Mouse (Mus musculus): ENCODE measurements around the gene Ntn4. TPM values are rescaled to one million over a fixed set of nuclear protein-coding genes. Genes with fewer than 3 reads are reported as not detected.

Ntn4 gene
- polyA plus RNA-seq, 1 experiment from 2014 or later: 0.76 TPM

GRCm38 (mm10) chr10:93666222-93666621, 25.7 kb downstream of the Ntn4 start:
- no peak overlapping the region for H3K4me2 ChIP-seq
- no peaks in the 10 kb centered on the region for H3K4me1 ChIP-seq (ENCODE audit: insufficient read depth)
- H3K36me3 ChIP-seq (ENCODE audit: insufficient read depth): no peaks in the 10 kb centered on the region
- no peak overlapping the region for H3K9ac ChIP-seq
- H3K27me3 ChIP-seq (ENCODE audit: insufficient read depth, low read length): no peaks in the 10 kb centered on the region
- no peak overlapping the region for H3K4me3 ChIP-seq (ENCODE audit: low read depth, low read length)
- no peak for DNase-seq
- 52% methylated on average over 2 of the region's 2 CpGs for WGBS
- no peak overlapping the region for H3K27ac ChIP-seq (ENCODE audit: low read depth)
- no peak for TF ChIP-seq CTCF (IDR thresholded peaks at IDR 0.05; ENCODE audit: low read depth)
- no peak for ATAC-seq (ENCODE audit: insufficient read depth)
- H3K9me3 ChIP-seq (ENCODE audit: low read depth, low read length): no peaks in the 10 kb centered on the region

- H3K27ac ChIP-seq (ENCODE audit: low read depth): no peak overlapping the region
- DNase-seq: no peak
- 46% methylated on average over 3 of the region's 3 CpGs for WGBS
Observed at GRCm38 (mm10) chr10:93666996-93667395, 26.5 kb downstream of the Ntn4 start.

GRCm38 (mm10) chr10:93672646-93673479, 32.4 kb downstream of the Ntn4 start:
- H3K27ac ChIP-seq (ENCODE audit: low read depth): peak overlapping the region; percentile 32
- H3K4me1 ChIP-seq (ENCODE audit: insufficient read depth): no peaks in the 10 kb centered on the region
- no peaks in the 10 kb centered on the region for H3K9me3 ChIP-seq (ENCODE audit: low read depth, low read length)
- H3K4me3 ChIP-seq (ENCODE audit: low read depth, low read length): no peak overlapping the region
- H3K9ac ChIP-seq: no peak overlapping the region
- H3K36me3 ChIP-seq (ENCODE audit: insufficient read depth): no peaks in the 10 kb centered on the region
- H3K27me3 ChIP-seq (ENCODE audit: insufficient read depth, low read length): no peaks in the 10 kb centered on the region
- H3K4me2 ChIP-seq: peak overlapping the region; percentile 43
- no peak for ATAC-seq (ENCODE audit: insufficient read depth)
- peak; percentile 31 for DNase-seq
- no peak for TF ChIP-seq CTCF (IDR thresholded peaks at IDR 0.05; ENCODE audit: low read depth)
- 50% methylated on average over 22 of the region's 22 CpGs for WGBS

More at GRCm38 (mm10) chr10:93666996-93667395, 26.5 kb downstream of the Ntn4 start:
- H3K36me3 ChIP-seq (ENCODE audit: insufficient read depth): no peaks in the 10 kb centered on the region
- no peak for TF ChIP-seq CTCF (IDR thresholded peaks at IDR 0.05; ENCODE audit: low read depth)
- no peaks in the 10 kb centered on the region for H3K9me3 ChIP-seq (ENCODE audit: low read depth, low read length)
- no peak overlapping the region for H3K4me3 ChIP-seq (ENCODE audit: low read depth, low read length)
- no peaks in the 10 kb centered on the region for H3K27me3 ChIP-seq (ENCODE audit: insufficient read depth, low read length)
- ATAC-seq (ENCODE audit: insufficient read depth): no peak
- H3K9ac ChIP-seq: no peak overlapping the region
- no peaks in the 10 kb centered on the region for H3K4me1 ChIP-seq (ENCODE audit: insufficient read depth)
- no peak overlapping the region for H3K4me2 ChIP-seq

- peak overlapping the region; percentile 53 for H3K4me2 ChIP-seq
- H3K9me3 ChIP-seq (ENCODE audit: low read depth, low read length): no peaks in the 10 kb centered on the region
- peaks cover 15% of the 10 kb centered on the region; the same call in 1 of the 2 replicates for H3K4me1 ChIP-seq (ENCODE audit: insufficient read depth)
- H3K4me3 ChIP-seq (ENCODE audit: low read depth, low read length): peak overlapping the region; percentile 17; the same call in 1 of the 2 replicates
- no peak overlapping the region for H3K27ac ChIP-seq (ENCODE audit: low read depth)
- WGBS: 18% methylated on average over 19 of the region's 19 CpGs
- no peaks in the 10 kb centered on the region for H3K27me3 ChIP-seq (ENCODE audit: insufficient read depth, low read length)
- peak overlapping the region; percentile 38 for H3K9ac ChIP-seq
- no peak for TF ChIP-seq CTCF (IDR thresholded peaks at IDR 0.05; ENCODE audit: low read depth)
- no peaks in the 10 kb centered on the region for H3K36me3 ChIP-seq (ENCODE audit: insufficient read depth)
- ATAC-seq (ENCODE audit: insufficient read depth): peak; percentile 70; the same call in 1 of the 2 replicates
- DNase-seq: peak; percentile 21
Observed at GRCm38 (mm10) chr10:93679191-93680007, 38.9 kb downstream of the Ntn4 start.

- Histone ChIP-seq H3K36me3 (ENCODE audit: insufficient read depth) (no peaks in the 10 kb centered on the region), H3K9me3 (ENCODE audit: low read depth, low read length) (no peaks in the 10 kb centered on the region), H3K27ac (ENCODE audit: low read depth) (no peak overlapping the region), H3K4me1 (ENCODE audit: insufficient read depth) (peaks cover 15% of the 10 kb centered on the region; the same call in 1 of the 2 replicates), H3K4me2 (no peak overlapping the region), H3K27me3 (ENCODE audit: insufficient read depth, low read length) (no peaks in the 10 kb centered on the region), H3K4me3 (ENCODE audit: low read depth, low read length) (no peak overlapping the region), H3K9ac (no peak overlapping the region)
- DNase-seq (no peak), ATAC-seq (ENCODE audit: insufficient read depth) (no peak)
- WGBS: 70% methylated on average over 6 of the region's 6 CpGs
- TF ChIP-seq CTCF (IDR thresholded peaks at IDR 0.05; ENCODE audit: low read depth): no peak
Observed at GRCm38 (mm10) chr10:93680680-93681377, 40.3 kb downstream of the Ntn4 start.

- H3K27me3 ChIP-seq (ENCODE audit: insufficient read depth, low read length): no peaks in the 10 kb centered on the region
- no peak overlapping the region for H3K27ac ChIP-seq (ENCODE audit: low read depth)
- ATAC-seq (ENCODE audit: insufficient read depth): no peak
- no peak overlapping the region for H3K4me2 ChIP-seq
- H3K36me3 ChIP-seq (ENCODE audit: insufficient read depth): no peaks in the 10 kb centered on the region
- DNase-seq: no peak
- TF ChIP-seq CTCF (IDR thresholded peaks at IDR 0.05; ENCODE audit: low read depth): no peak
- peaks cover 15% of the 10 kb centered on the region; the same call in 1 of the 2 replicates for H3K4me1 ChIP-seq (ENCODE audit: insufficient read depth)
- no peaks in the 10 kb centered on the region for H3K9me3 ChIP-seq (ENCODE audit: low read depth, low read length)
- H3K9ac ChIP-seq: no peak overlapping the region
- WGBS: 59% methylated on average over 18 of the region's 18 CpGs
- H3K4me3 ChIP-seq (ENCODE audit: low read depth, low read length): no peak overlapping the region
Observed at GRCm38 (mm10) chr10:93682185-93682747, 41.8 kb downstream of the Ntn4 start.

All from lung, embryonic 14.5 days (tissue).